Mouse (Mus musculus): ENCODE measurements at regions not wholly inside any gene's neighbourhood (a gene's known extent, or its start where the extent isn't known, plus 50 kb on each side); places are given as distances from the start of the nearest gene placed in this dataset.

DNA sequence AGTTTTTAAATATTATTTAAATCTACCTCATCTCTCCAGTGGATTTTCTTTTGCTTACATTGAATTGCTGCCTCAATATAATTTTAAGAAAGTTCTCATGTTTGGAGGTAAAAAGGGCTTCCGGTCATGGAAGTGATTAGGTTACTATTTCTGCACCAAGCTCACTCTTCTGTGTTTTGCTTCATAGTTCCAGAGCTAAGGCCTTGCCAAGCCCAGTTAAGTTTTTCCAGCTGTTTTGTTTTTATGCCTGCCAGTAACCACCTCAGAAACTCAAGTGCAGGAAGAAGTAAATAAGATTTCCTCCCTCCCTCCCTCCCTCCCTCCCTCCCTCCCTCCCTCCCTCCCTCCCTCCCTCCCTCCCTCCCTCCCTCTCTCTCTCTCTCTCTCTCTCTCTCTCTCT lies 2466.1 kb downstream of the Poteg start:
- no peak for DNase-seq (ENCODE audit: low read depth, low spot score)

GRCm38 (mm10) chr8:29920486-29920885 lies 2473.0 kb downstream of the Poteg start:
- no peak for DNase-seq (ENCODE audit: low read depth, low spot score)

DNA sequence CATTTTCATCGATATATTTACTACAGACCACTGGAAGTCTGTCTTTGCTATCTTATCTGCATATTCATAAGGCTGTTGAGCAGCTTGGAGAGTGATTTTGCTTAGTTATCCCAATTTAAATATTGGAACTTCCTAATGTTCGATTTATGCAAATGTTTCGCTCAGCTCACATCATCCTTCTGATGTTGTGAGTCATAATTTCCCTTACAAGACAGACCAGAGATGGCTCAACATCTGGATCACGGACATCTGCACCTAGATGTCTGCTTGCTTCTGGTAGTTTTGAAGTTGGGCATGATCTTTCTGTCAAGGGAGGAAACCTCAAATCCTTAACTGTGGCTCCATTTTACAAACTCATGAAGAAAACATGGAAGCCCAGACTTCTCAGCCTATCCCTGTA lies 2480.8 kb downstream of the Poteg start:
- no peak for DNase-seq (ENCODE audit: low read depth, low spot score)

DNA sequence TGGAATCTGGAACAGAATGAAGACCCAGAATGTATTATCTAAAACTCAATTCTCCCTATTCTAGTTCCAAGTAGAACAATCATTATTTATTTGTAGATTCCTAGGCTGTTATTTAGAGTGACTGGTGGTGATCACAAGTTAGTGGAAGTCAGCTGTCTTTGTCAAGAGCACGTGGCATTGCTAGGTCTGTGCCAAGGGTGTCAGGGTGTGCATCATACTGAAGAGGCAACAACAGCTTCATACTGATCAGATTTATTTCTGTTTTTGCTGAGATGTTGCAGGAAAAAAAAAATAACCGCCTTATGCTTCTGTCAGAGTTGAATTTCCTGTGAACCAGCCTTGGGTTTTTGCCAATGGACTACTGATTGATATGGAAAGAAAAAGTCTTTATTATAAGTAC lies 2513.9 kb downstream of the Poteg start:
- no peak for DNase-seq (ENCODE audit: low read depth, low spot score)

DNA sequence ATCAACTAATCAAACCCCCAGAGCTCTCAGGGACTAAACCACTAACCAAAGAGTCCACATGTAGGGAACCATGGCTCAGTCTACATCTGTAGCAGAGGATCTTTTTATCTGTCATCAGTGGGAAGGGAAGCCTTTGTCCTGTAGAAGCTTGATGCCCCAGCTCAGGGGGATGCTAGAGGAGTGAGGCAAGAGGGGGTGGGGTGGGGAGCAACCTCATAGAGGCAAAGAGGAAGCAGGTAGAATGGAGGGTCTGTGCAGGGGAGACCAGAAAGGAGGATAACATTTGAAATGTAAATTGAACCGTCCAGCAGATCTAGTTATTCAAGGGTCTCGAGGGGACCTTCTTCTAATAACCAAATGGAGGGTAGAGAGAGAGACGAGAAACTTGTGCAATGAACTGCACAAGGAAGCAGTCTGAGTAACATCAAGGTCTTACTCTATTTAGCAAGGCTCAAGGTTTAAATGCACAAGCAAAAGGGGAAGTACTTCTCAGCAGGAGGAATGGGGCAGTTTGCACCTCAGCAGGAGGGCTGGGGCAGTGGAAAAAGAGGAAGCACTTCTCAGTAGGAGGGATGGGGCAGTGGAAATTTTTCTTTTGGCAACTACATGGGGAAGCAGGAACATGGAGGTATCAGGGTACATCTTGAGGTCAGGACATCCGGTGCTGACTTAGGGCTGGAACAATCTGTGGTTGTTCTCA lies 2529.3 kb downstream of the Poteg start:
- peak; percentile 65 for DNase-seq (ENCODE audit: low read depth, low spot score)

DNA sequence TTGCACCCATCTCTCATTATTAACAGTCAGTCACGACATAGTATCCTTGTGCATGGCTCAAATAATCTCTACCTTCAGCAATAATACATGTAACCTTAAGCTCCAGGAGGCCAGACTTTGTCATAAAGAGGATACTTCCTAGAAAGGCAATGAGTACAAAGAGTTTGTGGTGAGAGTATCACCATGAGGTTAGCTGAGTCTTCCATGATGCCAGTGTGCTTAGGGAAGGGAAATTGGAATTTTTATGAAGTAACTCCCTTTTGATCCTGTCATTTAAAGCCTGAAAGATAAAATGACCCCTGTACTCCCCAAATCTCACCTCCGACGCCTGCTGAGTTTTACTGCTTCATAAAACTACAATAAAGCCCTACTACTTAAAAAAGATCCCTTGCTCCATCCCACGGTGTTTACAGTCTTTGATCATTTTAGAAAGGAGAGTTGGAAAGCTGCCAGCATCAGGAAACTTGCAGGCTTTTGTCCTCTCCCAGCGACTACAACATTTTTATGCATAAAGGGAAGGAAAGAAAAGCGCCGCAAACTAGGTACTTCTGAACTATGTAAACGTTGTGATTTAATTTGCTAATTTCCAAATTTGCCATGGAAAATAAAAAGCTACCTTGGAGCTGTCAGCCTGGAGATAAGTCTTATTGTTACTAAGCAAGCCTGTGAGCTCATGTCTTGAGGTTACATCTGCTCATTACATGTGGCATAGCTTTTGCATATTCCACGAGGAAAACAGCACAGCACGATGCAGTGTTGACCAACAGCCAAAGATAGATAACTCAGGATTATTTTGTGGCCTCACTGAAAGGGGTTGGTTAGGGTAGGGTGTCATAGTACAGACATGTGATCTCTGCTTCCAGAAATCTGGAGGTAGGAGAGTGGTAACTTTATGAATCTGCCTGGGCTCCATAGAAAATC lies 2531.4 kb downstream of the Poteg start:
- DNase-seq (ENCODE audit: low read depth, low spot score), result no peak

DNA sequence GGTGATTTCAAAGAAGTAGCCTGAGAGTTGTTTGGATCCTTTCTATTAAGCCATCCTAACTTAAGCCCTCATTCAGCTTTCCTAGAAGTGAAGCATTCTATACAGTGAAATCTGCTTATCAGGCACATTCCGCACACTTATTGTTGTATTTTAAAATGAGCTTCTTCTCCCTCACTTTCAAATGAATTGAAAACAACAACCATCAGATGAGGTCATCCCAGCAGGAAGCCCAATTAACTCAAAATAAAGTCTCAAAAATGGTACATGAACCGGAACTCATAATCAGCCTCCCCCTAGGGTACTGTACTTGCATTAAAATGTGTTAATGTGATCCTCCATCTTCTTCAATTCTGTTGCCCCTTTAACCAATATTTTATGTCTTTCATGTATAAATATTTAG lies 2545.1 kb downstream of the Poteg start:
- DNase-seq (ENCODE audit: low read depth, low spot score), result no peak

GRCm38 (mm10) chr8:29999413-29999812 lies 2551.9 kb downstream of the Poteg start:
- DNase-seq (ENCODE audit: low read depth, low spot score), result no peak

Data from ZHBTc4 (cell line).